Mouse (Mus musculus) cerebral cortex, adult 2 months (tissue): ENCODE data around the gene Gm21974.

Experiments used
- WGBS: fragments of 180-500 bp; shearing (Covaris S2); methylation state at CpG from one replicate; pipeline ENCODE4 v1.1.7; 2018; 5-methylcytosine and 5-hydroxymethylcytosine counted together

Gm21974 gene

DNA sequence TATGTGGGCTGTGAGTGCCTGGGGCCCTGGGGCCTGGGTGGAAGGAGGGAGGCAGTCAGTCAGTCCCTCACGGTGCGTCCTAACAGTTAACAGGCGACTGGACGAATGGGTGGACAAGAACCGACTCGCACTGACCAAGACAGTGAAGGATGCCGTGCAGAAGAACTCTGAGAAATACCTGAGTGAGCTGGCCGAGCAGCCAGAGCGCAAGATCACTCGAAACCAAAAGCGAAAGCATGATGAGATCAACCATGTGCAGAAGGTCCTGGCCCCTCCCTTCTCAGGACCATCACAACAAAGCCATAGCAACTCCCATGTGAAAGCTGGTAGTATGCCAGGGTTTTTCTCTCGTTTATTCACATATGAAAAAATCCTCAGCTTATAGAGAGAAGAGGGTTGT, 20.0 kb upstream of the Gm21974 start:
- 90% methylated on average over 12 of the region's 12 CpGs for WGBS

DNA sequence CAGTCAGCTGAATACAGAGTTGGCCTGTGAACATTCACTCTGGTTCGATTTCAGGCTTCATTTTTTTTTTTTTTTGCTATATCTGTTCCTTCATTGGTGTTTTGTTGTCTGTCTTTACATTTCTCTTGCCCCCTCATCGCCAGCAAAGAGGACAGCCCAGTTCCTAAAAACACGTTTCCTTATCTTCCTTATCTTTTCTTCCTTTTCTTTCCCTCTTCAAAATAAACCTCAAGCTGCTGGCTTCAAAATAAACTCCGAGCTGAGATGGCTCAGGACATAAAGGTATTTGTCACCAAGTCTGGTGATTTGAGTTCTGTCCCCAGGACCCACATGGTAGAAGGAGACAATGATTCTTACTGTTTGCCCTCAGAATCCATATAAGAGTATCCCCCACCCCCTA, 17.7 kb upstream of the Gm21974 start:
- 8% methylated on average over 4 of the region's 4 CpGs for WGBS

DNA sequence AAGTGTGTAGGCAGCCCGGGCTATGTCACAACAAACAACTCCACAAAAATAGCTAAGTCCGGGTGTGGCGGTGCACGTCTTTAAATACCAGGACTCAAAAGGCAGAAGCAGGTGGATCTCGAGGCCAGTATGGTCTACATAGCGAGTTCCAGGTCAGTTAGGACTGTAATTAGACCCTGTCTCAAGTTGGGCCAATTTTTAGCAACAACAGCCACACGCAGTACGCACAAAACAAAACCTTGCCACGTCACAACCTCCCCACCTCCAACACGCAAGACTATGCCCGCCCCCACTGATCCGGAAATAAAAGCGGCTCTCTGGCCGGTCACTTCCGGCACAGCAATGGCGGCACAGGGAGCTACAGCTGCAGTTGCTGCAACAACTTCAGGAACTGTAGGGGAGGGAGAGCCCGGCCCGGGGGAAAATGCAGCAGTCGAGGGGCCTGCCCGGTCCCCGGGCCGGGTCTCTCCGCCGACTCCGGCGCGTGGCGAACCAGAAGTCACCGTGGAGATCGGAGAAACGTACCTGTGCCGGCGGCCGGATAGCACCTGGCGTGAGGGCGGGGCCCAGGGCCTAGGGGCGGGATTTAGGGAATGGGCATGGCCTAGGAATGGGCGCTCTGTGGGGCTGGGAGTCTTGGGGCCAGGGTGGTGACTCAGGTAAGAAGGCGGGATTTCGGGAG, 17.1 kb upstream of the Gm21974 start, which contains the start of gene Kat8:
Gene Kat8, plus strand, starts transcription at position 327 of the 682 bp plus-strand sequence.
- WGBS: under 1% methylated on average over 40 of the region's 40 CpGs

DNA sequence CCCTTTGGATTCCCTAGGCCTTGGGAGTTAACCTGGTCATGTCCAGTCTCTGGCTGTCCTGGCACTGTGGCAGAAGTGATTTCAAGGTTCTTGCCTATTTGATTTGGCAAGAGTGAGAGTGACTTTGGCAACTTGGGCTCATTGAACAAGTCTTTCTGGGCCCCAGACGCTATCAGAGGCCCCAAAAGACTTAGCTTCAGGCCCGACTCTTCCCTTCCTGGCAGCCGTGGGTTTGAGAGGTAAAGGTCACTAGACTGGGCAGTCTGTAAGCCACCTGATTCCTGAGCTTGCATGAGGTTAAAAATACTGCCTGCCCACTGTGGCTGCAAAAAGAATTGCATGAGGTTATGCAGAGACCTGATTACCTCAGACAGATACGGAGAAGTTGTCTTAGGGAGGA, 13.4 kb upstream of the Gm21974 start:
- 84% methylated on average over 4 of the region's 4 CpGs for WGBS

DNA sequence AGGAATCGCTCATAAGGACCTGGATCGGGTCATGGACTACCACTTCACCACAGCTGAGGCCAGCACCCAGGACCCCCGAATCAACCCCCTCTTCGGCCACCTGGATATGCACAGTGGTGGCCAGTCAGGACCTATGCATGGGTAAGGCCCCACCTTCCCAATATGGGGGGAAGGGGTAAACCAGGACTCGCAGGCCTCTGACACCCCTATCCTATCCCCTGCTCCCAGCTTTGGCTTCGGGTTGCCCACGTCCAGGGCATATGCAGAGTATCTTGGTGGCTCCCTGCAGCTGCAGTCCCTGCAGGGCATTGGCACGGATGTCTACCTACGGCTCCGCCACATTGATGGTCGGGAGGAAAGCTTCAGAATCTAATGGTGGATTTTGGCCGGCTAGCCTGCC, 12.7 kb upstream of the Gm21974 start:
- WGBS: 96% methylated on average over 12 of the region's 12 CpGs

DNA sequence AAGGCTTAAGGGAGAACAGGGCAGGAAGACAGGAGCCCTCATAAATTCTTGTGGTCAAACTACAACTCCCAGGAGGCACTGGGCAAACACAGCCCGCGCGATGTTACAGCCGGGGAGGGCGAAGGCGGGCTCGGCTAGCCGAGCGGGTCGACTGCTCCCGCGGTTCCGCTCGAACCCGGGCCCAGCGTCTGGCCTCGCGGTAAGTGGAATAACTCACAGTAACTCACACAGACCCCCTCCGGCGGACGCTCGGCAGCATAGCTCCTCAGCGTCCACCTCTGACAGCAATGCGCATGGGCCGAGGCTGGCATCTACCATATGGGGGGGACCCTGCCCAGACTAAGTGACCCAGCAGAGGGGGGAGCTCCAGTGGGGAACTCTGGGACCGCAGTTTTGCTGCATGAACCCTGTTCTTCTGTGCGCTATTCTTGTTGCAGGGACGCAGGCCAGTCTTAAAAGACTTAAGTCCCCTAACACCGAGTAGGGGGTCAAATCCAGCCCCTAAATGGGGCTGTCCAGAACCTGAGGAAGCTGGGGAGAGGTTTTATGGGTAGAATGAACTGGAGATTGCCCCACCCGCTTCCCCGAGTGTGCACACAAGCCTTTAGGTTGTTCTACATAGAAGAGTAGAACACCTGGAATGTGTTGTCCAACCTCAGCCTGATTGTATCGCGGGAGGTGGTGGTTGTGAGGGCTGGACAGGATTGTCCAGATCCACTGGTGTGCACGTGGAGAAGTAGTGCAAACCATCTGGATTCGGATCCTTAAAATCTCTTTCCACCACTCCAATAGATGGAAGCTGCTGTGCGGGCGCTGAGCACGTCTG, 8.9 kb upstream of the Gm21974 start, which contains the start of gene Bckdk:
Gene Bckdk, plus strand, starts transcription at position 112 of the 826 bp plus-strand sequence.
- 5% methylated on average over 38 of the region's 38 CpGs for WGBS

DNA sequence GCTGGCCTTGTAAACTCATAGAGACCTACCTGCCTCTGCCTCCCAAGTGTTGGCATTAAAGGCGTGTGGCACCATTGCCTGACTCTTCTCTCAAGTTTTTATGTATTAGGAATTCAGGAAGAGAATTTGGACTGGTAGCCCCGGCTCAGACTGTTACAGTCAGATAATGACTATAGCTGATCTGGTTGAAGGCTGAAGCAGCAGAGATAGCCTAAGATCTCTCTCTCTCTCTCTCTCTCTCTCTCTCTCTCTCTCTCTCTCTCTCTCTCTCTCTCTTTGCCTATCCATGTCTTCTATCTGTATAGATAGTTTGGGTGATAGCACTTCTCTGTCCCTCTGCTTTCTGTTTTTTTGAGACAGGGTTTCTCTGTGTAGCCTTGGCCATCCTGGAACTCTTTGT, 6.5 kb upstream of the Gm21974 start:
- 88% methylated on average over 2 of the region's 2 CpGs for WGBS

DNA sequence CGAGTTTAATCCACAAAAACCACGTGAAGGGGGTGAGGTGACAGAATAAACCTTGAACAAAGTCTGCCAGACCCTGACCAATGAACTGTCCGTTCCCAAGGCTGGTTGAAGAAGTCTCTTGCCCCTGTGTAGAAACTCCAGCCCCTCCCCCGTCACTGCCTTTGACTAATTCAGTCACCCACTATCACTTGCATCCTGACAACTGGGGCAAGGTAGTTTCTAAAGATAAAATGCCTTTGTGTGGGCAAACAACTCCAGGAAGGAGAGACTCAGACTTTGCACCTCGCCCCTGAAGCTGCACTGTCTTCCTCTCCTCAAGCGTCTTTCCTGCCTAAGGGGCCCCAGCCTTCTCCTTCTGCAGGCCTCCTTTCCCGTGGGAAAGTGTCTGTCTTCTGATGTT, 4.7 kb upstream of the Gm21974 start:
- WGBS: 43% methylated on average over 7 of the region's 7 CpGs

DNA sequence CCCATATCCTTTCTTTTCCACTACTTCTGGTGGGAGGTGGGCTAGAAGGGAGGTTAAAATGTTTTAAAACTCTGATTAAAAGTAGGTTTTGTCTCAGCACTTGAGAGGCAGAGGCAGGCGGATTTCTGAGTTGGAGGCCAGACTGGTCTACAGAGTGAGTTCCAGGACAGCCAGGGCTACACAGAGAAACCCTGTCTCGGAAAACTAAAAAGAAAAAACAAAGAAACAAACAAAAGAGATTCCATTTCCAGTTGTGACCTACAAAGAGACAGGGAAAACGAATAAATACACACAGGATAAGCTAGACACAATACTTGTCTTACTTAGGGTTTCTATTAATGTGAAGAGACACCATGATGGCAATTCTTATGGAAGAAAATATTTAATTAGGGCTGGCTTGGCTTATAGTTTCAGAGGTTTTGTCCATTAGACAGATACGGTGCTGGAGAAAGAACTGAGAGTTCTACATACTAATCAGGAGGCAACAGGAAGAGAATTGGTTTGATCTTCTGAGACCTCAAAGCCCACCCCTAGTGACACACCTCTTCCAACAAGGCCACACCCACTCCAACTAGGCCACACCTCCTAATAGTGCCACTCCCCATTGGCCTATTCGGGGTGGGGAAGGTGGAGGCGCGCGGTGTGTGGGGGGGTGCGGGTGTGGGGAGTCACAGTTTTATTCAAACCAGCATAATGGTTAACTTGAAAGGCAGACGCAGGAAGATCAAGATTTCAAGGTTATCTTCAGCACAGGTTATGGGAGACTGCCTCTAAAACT, 3.1 kb upstream of the Gm21974 start:
- 39% methylated on average over 10 of the region's 10 CpGs for WGBS

DNA sequence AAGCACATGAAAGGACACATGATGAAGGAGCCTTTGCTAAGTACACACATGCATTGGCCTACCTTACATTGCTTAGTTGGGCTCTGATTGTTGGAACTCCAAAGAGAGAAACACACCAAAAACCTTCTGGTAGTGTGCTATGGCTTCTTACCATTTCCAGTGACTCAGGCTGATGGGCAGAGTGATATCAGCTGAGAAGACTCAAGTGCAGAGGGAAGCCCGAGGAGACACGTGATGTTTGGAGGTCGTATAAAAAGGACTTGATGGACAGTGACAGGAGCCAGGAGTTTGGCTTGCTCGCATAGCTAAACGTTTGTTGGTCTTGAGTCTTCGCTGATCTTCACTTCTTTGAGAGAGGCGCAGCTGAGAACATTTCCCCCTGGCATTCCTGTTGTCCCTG, 2.3 kb upstream of the Gm21974 start:
- WGBS: 95% methylated on average over 7 of the region's 7 CpGs

DNA sequence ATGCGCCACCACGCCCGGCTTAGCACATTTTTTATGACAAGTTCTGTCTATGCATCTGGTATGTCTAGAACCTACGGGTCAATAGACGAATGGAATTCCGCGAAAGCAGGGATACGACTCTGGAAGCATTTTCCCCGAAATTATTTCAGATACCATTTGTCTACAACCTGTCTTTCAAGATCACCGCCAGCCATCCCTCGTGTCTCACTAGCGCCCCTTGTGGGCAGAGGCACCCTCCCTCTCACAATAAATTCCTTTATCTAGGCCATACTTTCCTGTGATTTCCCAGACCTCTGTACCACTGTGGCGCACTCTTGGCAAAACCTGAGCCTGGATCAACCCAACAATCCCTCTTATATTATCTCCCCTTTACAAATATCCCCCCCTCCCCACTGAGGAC, 1.1 kb upstream of the Gm21974 start:
- 54% methylated on average over 13 of the region's 13 CpGs for WGBS

DNA sequence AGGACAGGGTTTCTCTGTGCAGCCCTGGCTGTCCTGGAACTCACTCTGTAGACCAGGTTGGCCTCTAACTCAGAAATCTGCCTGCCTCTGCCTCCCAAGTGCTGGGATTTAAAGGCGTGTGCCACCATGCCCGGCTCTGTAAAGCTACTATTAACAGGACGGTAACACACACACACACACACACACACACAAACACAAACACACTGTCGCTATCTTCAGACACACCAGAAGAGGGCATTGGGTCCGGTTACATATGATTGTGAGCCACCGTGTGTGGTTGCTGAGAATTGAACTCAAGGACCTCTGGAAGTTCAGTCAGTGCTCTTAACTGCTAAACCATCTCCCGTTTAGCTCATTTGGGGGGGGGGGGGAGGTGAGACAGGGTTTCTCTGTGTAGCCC, 637 bp upstream of the Gm21974 start:
- WGBS: 66% methylated on average over 7 of the region's 7 CpGs

DNA sequence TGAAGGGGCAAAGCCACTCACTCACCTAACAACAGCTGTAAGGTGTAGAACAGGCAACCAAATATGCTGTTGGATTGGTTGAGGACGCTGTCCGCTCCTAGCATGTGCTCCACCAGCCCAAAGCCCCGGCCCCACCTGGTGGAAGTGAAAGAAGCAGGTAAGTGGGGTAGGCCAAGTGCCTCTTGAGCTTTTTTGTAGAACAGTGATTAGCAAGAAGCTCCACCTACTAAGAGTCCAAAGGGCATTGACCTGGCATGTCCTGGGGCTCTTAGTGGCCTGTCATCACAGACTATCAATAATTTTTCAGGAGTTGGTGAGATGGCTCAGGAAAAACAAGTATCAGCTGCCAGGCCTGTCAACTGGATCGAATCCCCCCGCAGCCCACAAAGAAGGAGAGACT, 774 bp downstream of the Gm21974 start:
- 84% methylated on average over 5 of the region's 5 CpGs for WGBS

DNA sequence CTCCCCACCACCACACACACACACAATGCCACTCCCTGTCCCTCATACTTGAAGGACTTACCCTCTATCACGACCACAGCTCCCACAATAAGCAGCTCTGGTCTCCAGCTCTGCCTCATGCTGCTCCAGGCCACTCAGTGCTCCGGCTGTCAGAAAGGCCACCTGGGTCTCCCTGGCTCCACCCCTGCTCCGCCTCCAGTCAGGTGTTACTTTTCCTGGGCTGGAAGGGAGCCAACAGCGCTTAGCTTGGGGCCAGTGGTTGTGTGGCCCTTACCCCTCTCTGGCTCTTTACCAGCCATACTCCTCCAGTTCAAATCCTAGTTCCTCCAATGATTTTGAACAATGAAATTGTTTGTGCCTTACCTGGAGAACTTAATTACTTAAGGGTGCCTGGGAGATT, 4.5 kb downstream of the Gm21974 start, which contains the start of gene Prss53:
Gene Prss53, minus strand, starts transcription at position 173 of the 400 bp plus-strand sequence.
- 46% methylated on average over 4 of the region's 4 CpGs for WGBS

DNA sequence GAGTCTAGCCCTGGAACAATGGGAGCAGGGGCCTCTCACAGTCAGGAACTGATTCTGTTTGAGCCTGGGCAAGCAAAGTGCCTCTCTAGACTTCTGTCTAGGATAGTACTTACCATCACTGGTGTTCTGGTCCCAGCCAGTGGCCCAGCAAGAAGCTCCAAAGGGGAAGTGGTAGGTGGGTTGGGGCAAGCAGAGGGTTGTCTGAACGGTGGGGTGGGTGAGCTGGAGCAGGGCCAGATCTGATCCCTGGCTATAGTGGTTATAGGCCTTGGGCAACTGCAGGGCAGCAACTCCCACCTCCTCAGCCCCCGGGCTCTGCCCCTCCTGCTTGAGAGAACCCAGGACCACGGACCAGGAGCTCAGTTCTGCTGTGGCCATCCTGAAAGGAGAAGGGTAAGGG, 6.4 kb downstream of the Gm21974 start:
- WGBS: 64% methylated on average over 3 of the region's 3 CpGs

DNA sequence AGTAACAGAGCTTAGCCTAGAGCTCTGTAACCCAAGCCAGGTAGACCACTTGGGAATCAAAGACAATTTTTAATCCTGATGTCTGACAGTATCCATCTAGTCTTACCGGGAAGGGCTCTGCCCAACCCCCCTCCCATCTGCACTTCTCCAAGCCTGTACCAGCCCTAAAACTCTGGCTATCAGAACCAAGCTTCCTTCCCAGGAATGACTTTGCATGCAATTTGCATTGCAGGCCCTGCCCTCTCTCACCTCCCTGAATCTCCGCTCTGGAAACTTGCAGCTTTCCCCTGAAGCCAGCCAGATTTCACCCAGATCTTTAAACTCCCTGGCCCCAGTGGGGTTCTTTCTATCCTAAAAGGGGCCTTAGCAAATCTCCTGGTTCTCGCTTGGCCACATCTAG, 7.5 kb downstream of the Gm21974 start:
- 69% methylated on average over 3 of the region's 3 CpGs for WGBS

DNA sequence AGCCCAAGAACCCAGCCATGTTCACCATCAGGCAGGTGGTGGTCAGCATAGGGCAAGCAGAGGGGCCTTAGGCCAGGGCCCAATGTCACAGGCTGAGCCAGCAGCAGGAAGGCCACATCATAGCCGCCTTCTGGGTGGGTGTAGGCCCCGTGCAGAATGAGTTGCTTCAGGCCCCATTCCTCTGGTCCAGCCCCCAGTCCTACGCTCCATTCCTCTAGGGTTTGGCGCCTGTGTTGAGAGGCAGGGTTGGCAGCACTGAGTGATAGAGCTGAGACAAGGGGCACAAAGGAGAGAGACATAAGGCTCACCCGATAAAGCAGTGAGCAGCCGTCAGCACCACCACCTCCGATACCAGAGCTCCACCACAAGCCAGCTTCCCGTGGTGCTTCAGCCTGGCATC, 8.1 kb downstream of the Gm21974 start:
- 70% methylated on average over 8 of the region's 8 CpGs for WGBS

DNA sequence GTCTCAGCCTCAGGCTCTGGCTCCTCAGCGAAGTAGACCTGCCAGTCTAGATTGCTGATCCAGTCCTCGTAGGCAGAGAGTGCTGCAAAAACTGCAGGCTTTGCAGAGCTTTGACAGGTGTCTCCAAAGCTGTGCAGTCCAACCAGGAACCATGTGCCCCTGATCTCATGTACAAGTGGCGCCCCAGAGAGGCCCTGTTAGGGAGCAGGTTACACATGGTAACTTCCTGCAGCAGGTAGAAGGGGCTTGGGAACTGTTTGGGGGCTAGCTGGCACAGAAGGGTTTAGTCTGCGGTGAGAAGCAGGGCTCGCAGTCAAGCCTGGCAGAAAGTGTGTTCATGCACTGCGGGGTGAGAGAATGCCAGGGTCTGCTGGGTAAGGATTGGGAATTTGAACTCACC, 8.7 kb downstream of the Gm21974 start:
- WGBS: 77% methylated on average over 6 of the region's 6 CpGs

DNA sequence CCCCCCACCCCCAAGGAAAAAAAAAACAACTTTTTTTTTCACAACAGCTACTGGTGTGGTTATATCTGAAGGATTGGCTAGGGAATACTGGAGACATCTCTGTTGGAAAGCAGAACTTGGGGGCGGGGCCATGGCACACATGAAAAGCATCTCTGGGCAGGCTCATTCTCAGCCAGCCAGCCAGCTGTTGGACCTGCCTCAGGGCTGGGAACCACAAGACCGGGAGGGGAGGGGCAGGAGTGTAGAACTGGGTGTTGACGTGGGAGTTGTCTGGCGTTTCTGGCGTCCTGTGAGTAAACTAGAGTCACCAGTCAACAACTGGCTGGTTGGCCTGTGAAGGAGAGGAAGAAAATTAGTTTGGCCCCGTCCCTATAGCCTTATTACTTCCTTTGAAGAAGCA, 9.3 kb downstream of the Gm21974 start:
- 48% methylated on average over 6 of the region's 6 CpGs for WGBS

DNA sequence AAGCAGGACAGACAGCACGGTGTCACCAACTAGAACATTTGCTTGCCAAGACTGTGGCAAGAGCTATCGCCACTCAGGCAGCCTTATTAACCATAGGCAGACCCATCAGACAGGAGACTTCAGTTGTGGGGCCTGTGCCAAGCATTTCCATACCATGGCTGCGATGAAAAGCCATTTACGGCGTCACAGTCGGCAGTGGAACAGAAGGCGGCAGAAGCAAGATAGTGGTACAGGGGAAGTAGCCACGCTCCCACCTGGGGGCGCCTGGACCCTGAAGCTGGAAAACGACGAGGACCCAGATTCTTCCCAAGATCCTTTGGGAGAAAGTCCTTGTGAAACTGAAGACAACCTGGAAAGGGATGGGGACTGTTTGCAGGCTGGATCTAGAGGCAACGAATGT, 14.8 kb downstream of the Gm21974 start:
- 77% methylated on average over 12 of the region's 12 CpGs for WGBS

DNA sequence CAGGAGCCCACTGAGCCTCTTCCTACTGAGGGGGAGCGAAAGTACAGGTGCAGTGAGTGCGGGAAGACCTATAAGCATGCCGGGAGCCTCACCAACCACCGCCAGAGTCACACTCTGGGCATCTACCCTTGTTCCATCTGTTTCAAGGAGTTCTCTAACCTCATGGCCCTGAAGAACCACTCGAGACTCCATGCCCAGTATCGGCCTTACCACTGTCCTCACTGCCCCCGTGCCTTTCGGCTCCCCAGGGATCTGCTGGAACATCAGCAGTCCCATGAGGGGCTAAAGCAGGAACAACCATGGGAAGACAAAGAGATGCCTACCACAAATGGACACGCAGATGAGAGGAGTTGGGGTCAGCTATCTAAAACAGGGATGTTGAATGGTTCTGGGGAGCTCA, 16.0 kb downstream of the Gm21974 start:
- 96% methylated on average over 9 of the region's 9 CpGs for WGBS
